Mouse (Mus musculus) spleen, postnatal 10 days (tissue): ENCODE data around the gene Oosp3.

Experiments
- DNase-seq, 2 experiments: peaks; one replicate each; pipeline ENCODE4 v3.0.0; 2021 to 2022; ENCODE audit warnings: low spot score in 2 of 2

Gene Oosp3

GRCm38 (mm10) chr19:11696755-11697154, at the start of gene Oosp3:
Gene Oosp3 (plus strand): TSS chr19:11697055.
- no peak for DNase-seq

- no peak for DNase-seq
These were observed 47.3 kb upstream of the Oosp3 start for GRCm38 (mm10) chr19:11649564-11649963.

GRCm38 (mm10) chr19:11659142-11659541, 37.7 kb upstream of the Oosp3 start:
- no peak for DNase-seq

- no peak for DNase-seq
These were observed 36.4 kb upstream of the Oosp3 start, which contains the start of gene Oosp2 for GRCm38 (mm10) chr19:11660459-11660858. Gene Oosp2 (minus strand): TSS chr19:11660559.

- no peak for DNase-seq
These were observed 35.3 kb upstream of the Oosp3 start for GRCm38 (mm10) chr19:11661562-11661961.

- no peak for DNase-seq
These were observed 6.0 kb upstream of the Oosp3 start, which contains the start of gene Oosp1 for GRCm38 (mm10) chr19:11690839-11691238. Gene Oosp1 (minus strand): TSS chr19:11691150.

GRCm38 (mm10) chr19:11691454-11691853, 5.4 kb upstream of the Oosp3 start:
- DNase-seq = no peak

GRCm38 (mm10) chr19:11698342-11698741, 1.5 kb downstream of the Oosp3 start:
- DNase-seq = no peak

GRCm38 (mm10) chr19:11712451-11712850, 15.6 kb downstream of the Oosp3 start:
- DNase-seq = no peak

- no peak for DNase-seq
These were observed 23.2 kb downstream of the Oosp3 start for GRCm38 (mm10) chr19:11720071-11720470.

GRCm38 (mm10) chr19:11723870-11724269, 27.0 kb downstream of the Oosp3 start:
- DNase-seq = no peak

- DNase-seq = no peak
These were observed 27.4 kb downstream of the Oosp3 start for GRCm38 (mm10) chr19:11724275-11724674.

- no peak for DNase-seq
These were observed 29.1 kb downstream of the Oosp3 start for GRCm38 (mm10) chr19:11725915-11726314.

GRCm38 (mm10) chr19:11727304-11727703, 30.4 kb downstream of the Oosp3 start:
- no peak for DNase-seq

GRCm38 (mm10) chr19:11730278-11730677, 33.4 kb downstream of the Oosp3 start:
- DNase-seq = no peak

GRCm38 (mm10) chr19:11736455-11736854, 39.6 kb downstream of the Oosp3 start:
- DNase-seq = no peak

- DNase-seq = no peak
These were observed 48.8 kb downstream of the Oosp3 start for GRCm38 (mm10) chr19:11745680-11746079.

- no peak for DNase-seq
These were observed 50.4 kb downstream of the Oosp3 start, which contains the start of gene Gif for GRCm38 (mm10) chr19:11747298-11747697. Gene Gif (plus strand): TSS chr19:11747554.
